Mouse (Mus musculus) myocyte (in vitro differentiated cells): ENCODE results near the gene Sema3a.

Experiments used
- CEBPB ChIP-seq: IDR thresholded peaks from 2 replicates; pipeline ENCODE4 v1.6.1; 2011; ENCODE audit warnings: mild to moderate bottlenecking, moderate library complexity; ENCODE audit not compliant: poor library complexity, insufficient read depth, severe bottlenecking
- POLR2A ChIP-seq: IDR thresholded peaks from one replicate; pipeline ENCODE4 v1.6.1; 2011; ENCODE audit warnings: low read depth, mild to moderate bottlenecking, control low read depth, moderate library complexity; ENCODE audit not compliant: insufficient read length

GRCm38 (mm10) chr5:13379223-13379622 lies 254.0 kb downstream of the Sema3a start:
- TF ChIP-seq CEBPB, result no peak
- TF ChIP-seq POLR2A, result no peak
